Mouse (Mus musculus) cerebellum, adult 2 months (tissue): ENCODE results near the gene Pbx1.

Source experiments
- CTCF ChIP-seq: fragments of 200-500 bp; IDR thresholded peaks from 2 replicates; pipeline ENCODE4 v1.5.1; 2011; ENCODE audit warnings: low read depth, mild to moderate bottlenecking, control low read depth, low read length, moderate library complexity, borderline replicate concordance; ENCODE audit not compliant: insufficient read depth
- POLR2A ChIP-seq: fragments of 200-500 bp; IDR thresholded peaks from 2 replicates; pipeline ENCODE4 v1.6.1; 2011; ENCODE audit warnings: low read length, control low read depth, borderline replicate concordance; ENCODE audit not compliant: insufficient read depth

- TF ChIP-seq CTCF (no peak), POLR2A (no peak)
These were observed 60.0 kb downstream of the Pbx1 start for GRCm38 (mm10) chr1:168372089-168372488.
